Comparison of ENCODE assay signal across 9 mouse cellular contexts in genomic region chr2:180724585-180725413, GRCm38 (mm10). TPM values are rescaled to one million over a fixed set of nuclear protein-coding genes. Genes with fewer than 3 reads are reported as not detected.
DNase-seq lines count a peak whose midpoint lies in the region; ATAC-seq lines count a peak whose summit lies in the region.
"Had no signal": no experiment of that assay in that cellular context is flagged by ENCODE, and none has a peak within 500 bp of the region (broad histone marks: within the 10 kb centered on the region; RNA-seq: fewer than 3 reads in every experiment).

Gene Slc17a9, plus strand, starts transcription at chr2:180725263.

- no peak within 1 kb of the TSS for H3K4me2 ChIP-seq in midbrain, embryonic 12.5 days (replicated peaks)
- H3K4me2 ChIP-seq in heart, embryonic 15.5 days: peak within 1 kb of the TSS; percentile 61
- H3K4me2 ChIP-seq: neural tube, embryonic 12.5 days had no signal

- 7% methylated on average over 18 of the region's 18 CpGs for WGBS in midbrain, embryonic 12.5 days
- 5% methylated on average over 18 of the region's 18 CpGs for WGBS in midbrain, embryonic 10.5 days
- WGBS in heart, embryonic 15.5 days: 4% methylated on average over 18 of the region's 18 CpGs

- ATAC-seq in midbrain, embryonic 12.5 days (ENCODE audit: low FRiP score, low read depth): 0 out of 2 replicates have a peak, but pooled peaks have one; percentile 38
- ATAC-seq in heart, embryonic 15.5 days (replicated peaks; ENCODE audit: insufficient number of reproducible peaks, insufficient read depth, low FRiP score, low read depth): no peak; the same call in 1 of the 2 replicates

- DNase-seq in midbrain, embryonic 10.5 days (ENCODE audit: low spot score): no peak
- peak; percentile 68 for DNase-seq in kidney, postnatal 10 days
- peak; percentile 86 for DNase-seq in lung, postnatal 36 days
- peak; percentile 55 for DNase-seq in thymus, postnatal 0 days (ENCODE audit: low spot score)
- no peak for DNase-seq in left cerebral cortex, adult 18-20 months (ENCODE audit: low spot score in 2 of 2)

- H3K4me3 ChIP-seq in midbrain, embryonic 12.5 days: no peak within 1 kb of the TSS
- H3K4me3 ChIP-seq in midbrain, embryonic 10.5 days: no peak within 1 kb of the TSS
- H3K4me3 ChIP-seq in brown adipose tissue, adult 24 weeks (ENCODE audit: insufficient read depth, low read depth, low read length): peak within 1 kb of the TSS; percentile 47
- peak within 1 kb of the TSS; percentile 29 for H3K4me3 ChIP-seq in heart, embryonic 15.5 days
- H3K4me3 ChIP-seq: neural tube, embryonic 12.5 days had no signal

- H3K27ac ChIP-seq in midbrain, embryonic 12.5 days (replicated peaks): no peak within 1 kb of the TSS
- no peak within 1 kb of the TSS for H3K27ac ChIP-seq in midbrain, embryonic 10.5 days (replicated peaks)
- no peak within 1 kb of the TSS; the same call in 1 of the 2 replicates for H3K27ac ChIP-seq in brown adipose tissue, adult 24 weeks (replicated peaks; ENCODE audit: low read depth, low read length)
- no peak within 1 kb of the TSS for H3K27ac ChIP-seq in heart, embryonic 15.5 days
- H3K27ac ChIP-seq: neural tube, embryonic 12.5 days had no signal

- H3K36me3 ChIP-seq in midbrain, embryonic 12.5 days: peaks cover 42% of the 10 kb centered on the region
- peaks cover 44% of the 10 kb centered on the region for H3K36me3 ChIP-seq in midbrain, embryonic 10.5 days
- peaks cover 38% of the 10 kb centered on the region for H3K36me3 ChIP-seq in heart, embryonic 15.5 days

- H3K9ac ChIP-seq in midbrain, embryonic 12.5 days (replicated peaks): no peak within 1 kb of the TSS
- H3K9ac ChIP-seq in heart, embryonic 15.5 days: peak within 1 kb of the TSS; percentile 41; the same call in 1 of the 2 replicates
- H3K9ac ChIP-seq: neural tube, embryonic 12.5 days had no signal

- H3K4me1 ChIP-seq in midbrain, embryonic 12.5 days: peaks cover 6% of the 10 kb centered on the region
- peaks cover 8% of the 10 kb centered on the region for H3K4me1 ChIP-seq in midbrain, embryonic 10.5 days
- peaks cover 11% of the 10 kb centered on the region for H3K4me1 ChIP-seq in brown adipose tissue, adult 24 weeks (ENCODE audit: control insufficient read depth, insufficient read depth, insufficient read length, low read length)
- peaks cover 14% of the 10 kb centered on the region for H3K4me1 ChIP-seq in heart, embryonic 15.5 days (replicated peaks)

- 0 out of 2 replicates have a peak, but pooled peaks cover 8% of the 10 kb centered on the region for H3K27me3 ChIP-seq in midbrain, embryonic 12.5 days
- no peaks in the 10 kb centered on the region for H3K27me3 ChIP-seq in midbrain, embryonic 10.5 days (ENCODE audit: low read depth, poor library complexity, severe bottlenecking)
- no peaks in the 10 kb centered on the region for H3K27me3 ChIP-seq in heart, embryonic 15.5 days

- no peaks in the 10 kb centered on the region for H3K9me3 ChIP-seq in midbrain, embryonic 12.5 days
- H3K9me3 ChIP-seq in midbrain, embryonic 10.5 days (replicated peaks): no peaks in the 10 kb centered on the region
- H3K9me3 ChIP-seq in heart, embryonic 15.5 days (replicated peaks): no peaks in the 10 kb centered on the region
- H3K9me3 ChIP-seq: neural tube, embryonic 12.5 days had no signal

RNA-seq across cellular contexts. Expression of gene Slc17a9, which starts in this region (rescaled TPM):
- 0.17 and 0.22 TPM in 2 replicates for polyA plus RNA-seq in midbrain, embryonic 12.5 days (2016; fragmentation: Nextera tagmentation; extraction: Ambion mirVana)
- 0.43 and 0.57 TPM in 2 replicates for polyA plus RNA-seq in midbrain, embryonic 10.5 days (2016; fragmentation: Nextera tagmentation; extraction: Ambion mirVana)
- not detected in 2 replicates for polyA plus RNA-seq in brown adipose tissue, adult 24 weeks (2012; ENCODE audit: insufficient read depth, insufficient read length, missing spikeins)
- polyA plus RNA-seq in heart, embryonic 15.5 days (2015; fragmentation: Nextera tagmentation; extraction: Ambion mirVana): 0.48 and 1.7 TPM in 2 replicates
- polyA plus RNA-seq in thymus, postnatal 0 days (2015; fragmentation: Nextera tagmentation; extraction: Ambion mirVana): 2.6 and 3.1 TPM in 2 replicates
- total RNA-seq in left cerebral cortex, adult 18-20 months (2021): under 1 TPM; 0.26 to 0.37 TPM

Comparison
In these comparisons a context has a peak if more than half of its experiments do, and no peak if none do; other contexts are left out.
1. Peak in ATAC-seq in midbrain, embryonic 12.5 days; RNA of the gene not detected or under 1 TPM.
2. H3K4me3 ChIP-seq: peak in brown adipose tissue, adult 24 weeks (single experiment) and heart, embryonic 15.5 days (single experiment); none in midbrain, embryonic 12.5 days (single experiment) and midbrain, embryonic 10.5 days (single experiment).
3. DNase-seq: peak in kidney, postnatal 10 days (single experiment), lung, postnatal 36 days (single experiment) and thymus, postnatal 0 days (single experiment); none in midbrain, embryonic 10.5 days (single experiment) and left cerebral cortex, adult 18-20 months (0 of 2).